Mouse (Mus musculus) C2C12 (cell line): ENCODE results near the gene Golga7b.

Experiments
- CEBPB ChIP-seq: IDR thresholded peaks from one replicate; pipeline ENCODE4 v1.6.1; 2011; ENCODE audit warnings: low read depth, mild to moderate bottlenecking, control low read depth, moderate library complexity
- CTCF ChIP-seq: IDR thresholded peaks from one replicate; pipeline ENCODE4 v1.5.1; 2011; ENCODE audit not compliant: control insufficient read depth, insufficient read depth, insufficient read length
- FOSL1 ChIP-seq: IDR thresholded peaks from one replicate; pipeline ENCODE4 v1.8.0; 2011; ENCODE audit warnings: mild to moderate bottlenecking, low read length; ENCODE audit not compliant: poor library complexity, insufficient read depth, severe bottlenecking
- MAX ChIP-seq: IDR thresholded peaks from one replicate; pipeline ENCODE4 v1.6.1; 2011; ENCODE audit warnings: mild to moderate bottlenecking, control low read depth
- MYOD1 ChIP-seq: IDR thresholded peaks from one replicate; pipeline ENCODE4 v1.6.1; 2011; ENCODE audit warnings: low read depth; ENCODE audit not compliant: control insufficient read depth, insufficient read length
- MYOG ChIP-seq: IDR thresholded peaks from one replicate; pipeline ENCODE4 v1.6.1; 2011; ENCODE audit not compliant: control insufficient read depth, insufficient read length; ENCODE audit errors: extremely low read depth
- USF1 ChIP-seq: IDR thresholded peaks from one replicate; pipeline ENCODE4 v1.6.1; 2011; ENCODE audit warnings: low read depth, mild to moderate bottlenecking, control low read depth, moderate library complexity

DNA sequence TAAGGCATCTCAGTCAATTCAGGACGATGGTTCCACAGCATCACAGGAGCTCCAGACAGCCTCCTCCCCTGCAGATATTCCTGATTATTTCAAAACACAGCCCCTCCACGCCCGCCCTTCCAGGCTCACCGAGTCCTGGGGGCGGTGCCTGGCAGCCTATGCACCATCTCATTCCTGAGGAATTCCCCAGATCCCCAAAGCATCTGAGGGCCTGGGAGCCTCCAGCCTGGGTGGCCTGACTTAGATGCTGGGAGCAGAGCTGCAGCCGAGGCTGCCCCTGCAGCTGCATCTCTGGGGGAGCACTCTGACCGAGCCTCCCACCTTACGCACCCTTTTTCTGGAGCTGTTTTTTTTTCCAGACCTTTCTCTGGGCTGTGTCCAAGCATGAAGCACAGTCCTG, 6.5 kb upstream of the Golga7b start:
- TF ChIP-seq CTCF (no peak), MAX (no peak), MYOD1 (no peak), MYOG (no peak), CEBPB (no peak), USF1 (no peak), FOSL1 (no peak)
